Mouse (Mus musculus) testis, adult 2 months (tissue): ENCODE results near the gene Tmprss5. TPM values are rescaled to one million over a fixed set of nuclear protein-coding genes. Genes with fewer than 3 reads are reported as not detected.

Experiments
- H3K27ac ChIP-seq: fragments of 200-500 bp; 2 replicates; pipeline ENCODE4 v1.5.1; 2012; ENCODE audit warnings: low read depth, low read length; ENCODE audit not compliant: control insufficient read depth, insufficient read depth
- H3K27me3 ChIP-seq: fragments of 200-500 bp; 2 replicates; pipeline ENCODE4 v1.6.1; 2012; ENCODE audit warnings: mild to moderate bottlenecking, low read length, moderate library complexity; ENCODE audit not compliant: control insufficient read depth, insufficient read depth
- H3K36me3 ChIP-seq: fragments of 200-500 bp; 2 replicates; pipeline ENCODE4 v1.6.1; 2012; ENCODE audit warnings: mild to moderate bottlenecking, low read length; ENCODE audit not compliant: control insufficient read depth, insufficient read depth
- H3K4me1 ChIP-seq: fragments of 200-500 bp; 2 replicates; pipeline ENCODE4 v1.6.1; 2012; ENCODE audit warnings: low read length; ENCODE audit not compliant: control insufficient read depth, insufficient read depth
- H3K4me3 ChIP-seq: fragments of 200-500 bp; 2 replicates; pipeline ENCODE4 v1.5.1; 2012; ENCODE audit warnings: low read depth, mild to moderate bottlenecking, low read length, moderate library complexity, mixed read lengths; ENCODE audit not compliant: control insufficient read depth
- CTCF ChIP-seq: fragments of 200-500 bp; IDR thresholded peaks from 2 replicates; pipeline ENCODE4 v1.5.1; 2012; ENCODE audit warnings: low read depth, mild to moderate bottlenecking, inconsistent platforms, low read length, moderate library complexity; ENCODE audit not compliant: control insufficient read depth, insufficient read depth, insufficient replicate concordance
- POLR2A ChIP-seq: fragments of 200-500 bp; IDR thresholded peaks from 2 replicates; pipeline ENCODE4 v1.6.1; 2012; ENCODE audit warnings: low read depth, mild to moderate bottlenecking, inconsistent platforms, low read length, moderate library complexity; ENCODE audit not compliant: control insufficient read depth
- polyA plus RNA-seq: library from polyadenylated mRNA; depleted of rRNA; stranded (reverse); fragments of >200 nt; gene quantifications from 2 replicates; pipeline ENCODE4 v1.2.3, GENCODE M21; 2012; rRNA removed

The Tmprss5 gene
- polyA plus RNA-seq, 1 experiment, result 2.1 TPM

GRCm38 (mm10) chr9:49119759-49120158, 38.7 kb downstream of the Tmprss5 start:
- no peaks in the 10 kb centered on the region for H3K4me1 ChIP-seq
- no peak overlapping the region for H3K4me3 ChIP-seq
- no peak for TF ChIP-seq POLR2A
- TF ChIP-seq CTCF, result no peak
- H3K36me3 ChIP-seq, result no peaks in the 10 kb centered on the region
- H3K27me3 ChIP-seq, result no peaks in the 10 kb centered on the region
- H3K27ac ChIP-seq, result no peak overlapping the region

- H3K27me3 ChIP-seq, result no peaks in the 10 kb centered on the region
- H3K36me3 ChIP-seq, result no peaks in the 10 kb centered on the region
- no peak overlapping the region for H3K27ac ChIP-seq
- H3K4me1 ChIP-seq, result no peaks in the 10 kb centered on the region; the same call in 1 of the 2 replicates
- no peak overlapping the region for H3K4me3 ChIP-seq
- TF ChIP-seq POLR2A (no peak), CTCF (no peak)
Measured at GRCm38 (mm10) chr9:49125706-49126105, 44.6 kb downstream of the Tmprss5 start.

GRCm38 (mm10) chr9:49130514-49131010, 49.5 kb downstream of the Tmprss5 start:
- Histone ChIP-seq H3K4me1 (no peaks in the 10 kb centered on the region; the same call in 1 of the 2 replicates), H3K27ac (no peak overlapping the region), H3K4me3 (no peak overlapping the region), H3K36me3 (no peaks in the 10 kb centered on the region), H3K27me3 (no peaks in the 10 kb centered on the region)
- no peak for TF ChIP-seq POLR2A
- TF ChIP-seq CTCF, result no peak

GRCm38 (mm10) chr9:49143841-49144240, 62.8 kb downstream of the Tmprss5 start:
- H3K36me3 ChIP-seq, result no peaks in the 10 kb centered on the region
- no peaks in the 10 kb centered on the region for H3K27me3 ChIP-seq
- H3K4me3 ChIP-seq, result no peak overlapping the region
- TF ChIP-seq POLR2A, result no peak
- no peak for TF ChIP-seq CTCF
- no peaks in the 10 kb centered on the region; the same call in 1 of the 2 replicates for H3K4me1 ChIP-seq
- H3K27ac ChIP-seq, result no peak overlapping the region

GRCm38 (mm10) chr9:49145776-49146175, 64.7 kb downstream of the Tmprss5 start:
- Histone ChIP-seq H3K27me3 (no peaks in the 10 kb centered on the region), H3K4me1 (no peaks in the 10 kb centered on the region; the same call in 1 of the 2 replicates), H3K36me3 (no peaks in the 10 kb centered on the region), H3K4me3 (no peak overlapping the region), H3K27ac (no peak overlapping the region)
- TF ChIP-seq CTCF, result no peak
- no peak for TF ChIP-seq POLR2A

- TF ChIP-seq POLR2A, result no peak
Measured at GRCm38 (mm10) chr9:49147031-49147430, 66.0 kb downstream of the Tmprss5 start.

More at GRCm38 (mm10) chr9:49147031-49147430, 66.0 kb downstream of the Tmprss5 start:
- Histone ChIP-seq H3K36me3 (no peaks in the 10 kb centered on the region), H3K4me1 (no peaks in the 10 kb centered on the region; the same call in 1 of the 2 replicates), H3K27me3 (no peaks in the 10 kb centered on the region), H3K4me3 (no peak overlapping the region), H3K27ac (no peak overlapping the region)

Other genes with a start within 250 kb of the Tmprss5 start
- 2.4 and 2.6 TPM in 2 replicates for gene Zbtb16, start 245.0 kb upstream of the Tmprss5 start, polyA plus RNA-seq
- 0.40 and 0.52 TPM in 2 replicates for gene Htr3a, start 170.2 kb upstream of the Tmprss5 start, polyA plus RNA-seq
- 0.11 and 0.12 TPM in 2 replicates for gene Htr3b, start 116.3 kb upstream of the Tmprss5 start, polyA plus RNA-seq
- gene Usp28, start 95.9 kb upstream of the Tmprss5 start, polyA plus RNA-seq, result 16.8 and 17.2 TPM in 2 replicates
- 16.2 and 18.6 TPM in 2 replicates for gene Zw10, start 25.6 kb upstream of the Tmprss5 start, polyA plus RNA-seq
- gene Gm4894, start 169.3 kb downstream of the Tmprss5 start, polyA plus RNA-seq, result not detected in 2 replicates